Mouse (Mus musculus) cerebellum, adult 2 months (tissue): ENCODE measurements at regions not wholly inside any gene's neighbourhood (a gene's known extent, or its start where the extent isn't known, plus 50 kb on each side); places are given as distances from the start of the nearest gene placed in this dataset.

Experiments
- CTCF ChIP-seq: fragments of 200-500 bp; IDR thresholded peaks from 2 replicates; pipeline ENCODE4 v1.5.1; 2011; ENCODE audit warnings: low read depth, mild to moderate bottlenecking, control low read depth, low read length, moderate library complexity, borderline replicate concordance; ENCODE audit not compliant: insufficient read depth
- POLR2A ChIP-seq: fragments of 200-500 bp; IDR thresholded peaks from 2 replicates; pipeline ENCODE4 v1.6.1; 2011; ENCODE audit warnings: low read length, control low read depth, borderline replicate concordance; ENCODE audit not compliant: insufficient read depth

GRCm38 (mm10) chr13:101084193-101084592 is 251.0 kb upstream of the Slc30a5 start:
- no peak for TF ChIP-seq CTCF
- TF ChIP-seq POLR2A, result no peak
